Mouse (Mus musculus): Measurements from ENCODE around the gene Rnf167.

The Rnf167 gene

DNA sequence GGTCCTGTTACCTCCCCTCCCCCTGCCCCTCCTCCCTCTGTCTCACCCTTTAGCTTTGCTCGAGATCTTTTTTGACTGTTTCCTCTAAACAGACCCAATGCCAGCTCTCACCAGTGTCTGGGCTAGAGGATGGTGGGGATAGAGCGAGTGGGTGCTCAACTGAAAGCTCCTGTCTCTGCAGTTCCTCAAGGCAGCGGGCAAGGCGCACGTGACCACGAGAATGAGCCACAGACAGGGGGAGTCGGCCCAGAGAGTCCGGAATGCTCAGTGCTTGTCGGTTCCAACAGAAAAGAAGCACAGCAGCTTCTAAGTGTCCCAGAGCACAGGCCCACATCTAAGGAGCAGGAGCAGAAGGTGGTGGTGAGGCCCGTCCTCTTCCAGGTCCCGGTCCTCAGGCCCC, 27.5 kb downstream of the Rnf167 start:
- no peak for DNase-seq (ENCODE audit: low spot score in 2 of 2)

DNA sequence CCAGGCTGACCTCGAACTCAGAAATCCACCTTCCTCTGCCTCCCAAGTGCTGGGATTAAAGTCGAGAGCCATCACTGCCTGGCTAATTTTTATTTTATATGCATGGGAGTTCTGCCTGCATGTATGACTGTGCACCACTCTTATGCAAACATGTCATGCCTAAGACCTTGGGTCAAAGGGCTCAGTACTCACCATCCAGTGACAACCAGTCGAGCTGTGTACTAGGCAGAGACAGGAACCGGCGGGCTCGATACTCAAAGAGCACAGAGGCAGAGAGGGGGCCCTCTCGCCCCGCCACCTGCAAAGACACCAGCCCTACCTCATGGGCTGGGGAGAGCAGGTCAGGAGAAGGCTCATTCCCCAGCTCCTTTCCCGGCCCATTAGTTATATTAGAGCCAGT, 31.1 kb downstream of the Rnf167 start:
- DNase-seq (ENCODE audit: low spot score in 2 of 2) = no peak

DNA sequence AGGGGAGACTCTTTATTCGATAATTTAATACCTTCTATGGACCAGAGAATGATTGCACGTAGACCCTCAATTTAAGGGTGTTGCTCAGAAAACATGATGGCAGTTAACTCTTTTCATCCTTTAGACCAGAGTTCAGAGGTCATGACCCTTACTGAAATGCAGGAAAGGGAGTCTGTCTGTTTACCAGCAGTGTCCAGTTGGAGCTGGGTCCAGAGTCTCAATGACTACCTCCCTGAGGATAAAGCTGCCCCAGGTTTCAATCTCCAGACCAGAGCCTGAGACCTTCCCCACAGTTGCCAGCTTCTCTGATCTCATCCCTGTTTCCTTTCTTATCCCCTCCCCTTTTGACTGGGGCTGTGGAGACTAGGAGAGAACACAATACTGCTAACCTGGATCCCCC, 31.5 kb downstream of the Rnf167 start:
- DNase-seq (ENCODE audit: low spot score in 2 of 2) = no peak

DNA sequence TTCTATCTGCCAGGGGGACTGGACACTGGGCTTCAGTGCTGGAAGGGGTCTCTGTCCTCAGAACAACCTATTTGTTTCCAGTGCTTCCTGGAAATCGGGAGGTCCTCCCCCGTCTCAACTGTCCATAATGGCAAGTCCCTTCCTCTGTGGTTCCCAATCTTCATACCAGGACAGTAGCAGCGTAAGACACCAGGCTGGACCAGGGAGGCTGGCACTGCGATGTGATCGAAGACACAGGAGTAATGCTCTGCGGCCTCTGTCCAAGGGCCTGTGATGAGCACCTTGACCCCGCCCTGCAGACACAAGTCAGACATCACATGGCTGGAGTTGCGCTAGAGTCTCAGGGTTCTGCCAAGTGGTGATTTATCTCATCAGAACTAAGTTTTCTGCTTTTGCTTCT, 32.3 kb downstream of the Rnf167 start:
- DNase-seq (ENCODE audit: low spot score in 2 of 2) = no peak

DNA sequence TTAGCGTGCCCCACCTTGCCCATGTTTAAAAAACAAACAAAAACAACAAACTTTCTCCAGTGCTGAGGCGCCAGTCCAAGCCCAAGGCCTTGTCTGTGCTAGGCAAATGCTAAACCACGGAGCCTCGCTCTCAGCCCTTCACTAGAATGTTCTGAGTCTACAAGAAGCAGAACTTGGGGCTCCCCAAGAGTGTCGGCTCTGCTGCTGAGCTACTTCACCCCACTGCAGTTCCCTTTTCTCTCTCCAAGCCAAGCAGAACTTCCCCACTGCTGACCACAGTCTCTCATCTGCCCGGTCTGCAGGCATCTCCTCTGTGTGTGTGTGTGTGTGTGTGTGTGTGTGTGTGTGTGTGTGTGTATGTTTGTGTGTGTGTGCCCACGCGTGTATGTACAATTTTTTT, 32.9 kb downstream of the Rnf167 start:
- DNase-seq (ENCODE audit: low spot score in 2 of 2) = no peak

DNA sequence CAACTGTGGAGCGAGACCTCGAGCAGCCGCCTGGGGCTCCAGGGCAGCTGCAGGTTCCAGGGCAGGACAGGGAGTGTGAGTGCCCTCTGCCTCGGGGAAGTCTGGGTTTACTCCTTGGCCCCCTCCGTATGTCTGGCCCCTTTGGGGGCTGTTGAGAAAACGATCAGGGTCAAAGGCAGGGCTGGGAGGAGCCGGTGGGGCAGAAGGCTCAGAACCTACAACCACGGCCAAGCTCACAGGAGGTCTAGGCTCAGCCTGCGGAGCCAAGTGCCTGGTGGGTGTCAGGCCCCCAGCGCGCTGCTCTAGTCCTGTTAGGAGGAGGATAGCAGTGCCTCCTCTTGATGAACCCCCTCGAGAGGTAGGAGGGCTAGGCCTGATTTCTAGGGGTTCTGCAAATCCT, 34.1 kb downstream of the Rnf167 start:
- DNase-seq (ENCODE audit: low spot score in 2 of 2) = no peak

DNA sequence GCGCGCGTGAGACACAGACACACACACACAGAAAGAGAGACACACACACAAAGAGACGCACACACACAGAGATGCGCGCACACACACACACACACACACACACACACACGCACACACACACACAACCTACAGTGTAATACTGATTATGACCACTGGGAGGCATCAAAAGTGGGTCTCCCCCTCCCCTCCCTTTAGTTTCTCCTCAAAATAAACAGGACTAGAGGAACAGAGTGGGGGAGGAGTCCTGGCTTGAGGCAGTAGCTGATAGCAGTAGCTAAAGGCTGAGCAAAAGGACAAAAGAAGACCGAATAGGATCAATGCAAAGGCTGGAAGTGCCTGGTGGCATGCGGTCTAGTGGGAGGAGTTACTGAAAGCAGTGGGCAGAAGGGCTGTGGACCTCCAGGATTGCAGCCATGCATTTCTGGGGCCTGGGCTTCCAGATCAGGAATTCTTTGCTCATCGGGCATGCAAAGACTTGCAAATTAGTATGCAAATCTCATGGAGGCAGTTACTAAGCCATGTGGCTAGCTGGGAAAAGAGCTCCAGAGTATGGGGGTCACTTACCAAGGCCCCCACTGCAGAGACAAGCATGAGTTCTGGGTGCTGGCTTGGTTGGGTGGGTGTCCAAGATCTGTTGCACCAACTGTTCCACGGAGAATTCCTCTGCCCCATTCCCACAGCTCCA, 35.0 kb downstream of the Rnf167 start:
- DNase-seq (ENCODE audit: low spot score in 2 of 2) = no peak

DNA sequence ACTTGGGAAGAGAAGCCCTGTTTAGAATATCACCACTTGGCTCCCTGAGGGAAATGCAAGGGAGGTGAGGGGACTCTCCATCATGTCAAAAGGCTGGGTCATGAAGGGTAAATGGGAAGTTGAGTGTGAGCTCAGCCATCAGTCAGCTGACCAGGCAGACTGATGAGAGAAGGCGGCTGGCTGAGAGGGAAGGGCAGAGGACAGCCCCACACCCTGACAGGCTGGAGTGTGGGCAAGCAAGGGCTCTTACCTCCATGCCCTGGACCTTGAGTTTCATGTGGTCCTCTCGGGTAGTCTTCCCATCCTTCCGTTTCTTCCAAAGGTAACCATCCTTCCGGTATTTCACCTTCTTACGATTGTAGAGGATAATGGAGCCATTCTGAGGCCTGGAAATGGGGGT, 36.6 kb downstream of the Rnf167 start:
- DNase-seq (ENCODE audit: low spot score in 2 of 2) = no peak

DNA sequence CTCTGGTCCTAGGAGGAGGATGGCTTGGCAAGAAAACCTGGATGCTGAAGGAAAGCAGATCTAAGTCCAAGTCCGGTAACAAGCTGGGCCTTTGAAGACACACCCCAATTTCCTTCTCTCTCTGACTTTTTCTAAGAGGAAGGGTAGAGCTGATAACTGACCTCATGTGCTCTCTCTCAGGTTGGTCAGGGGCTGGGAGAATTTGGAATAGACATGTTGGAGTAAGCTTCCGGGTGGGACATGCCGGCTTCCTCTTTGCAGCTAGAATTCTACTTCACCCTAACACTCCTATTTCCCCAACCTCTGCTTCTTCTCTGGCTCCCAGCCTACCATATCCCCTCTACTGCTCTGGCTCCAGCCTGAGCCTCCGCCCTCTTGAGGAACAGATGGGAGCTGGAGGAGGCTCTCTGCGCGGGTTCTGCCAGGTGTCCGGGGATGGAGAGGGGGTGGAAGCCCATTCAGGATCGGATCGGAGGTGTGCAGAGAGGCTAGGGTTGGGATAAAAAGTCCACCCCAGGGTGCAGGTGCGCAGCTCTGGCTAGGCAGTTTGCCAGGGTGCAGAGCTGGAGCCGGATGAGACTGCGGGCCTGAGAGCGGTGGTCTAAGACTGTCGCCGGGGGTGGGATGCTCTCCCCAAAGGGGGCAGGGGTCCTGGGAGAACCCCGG, 40.0 kb downstream of the Rnf167 start:
- peak; percentile 72 to 78 for DNase-seq (ENCODE audit: low spot score in 2 of 2)

DNA sequence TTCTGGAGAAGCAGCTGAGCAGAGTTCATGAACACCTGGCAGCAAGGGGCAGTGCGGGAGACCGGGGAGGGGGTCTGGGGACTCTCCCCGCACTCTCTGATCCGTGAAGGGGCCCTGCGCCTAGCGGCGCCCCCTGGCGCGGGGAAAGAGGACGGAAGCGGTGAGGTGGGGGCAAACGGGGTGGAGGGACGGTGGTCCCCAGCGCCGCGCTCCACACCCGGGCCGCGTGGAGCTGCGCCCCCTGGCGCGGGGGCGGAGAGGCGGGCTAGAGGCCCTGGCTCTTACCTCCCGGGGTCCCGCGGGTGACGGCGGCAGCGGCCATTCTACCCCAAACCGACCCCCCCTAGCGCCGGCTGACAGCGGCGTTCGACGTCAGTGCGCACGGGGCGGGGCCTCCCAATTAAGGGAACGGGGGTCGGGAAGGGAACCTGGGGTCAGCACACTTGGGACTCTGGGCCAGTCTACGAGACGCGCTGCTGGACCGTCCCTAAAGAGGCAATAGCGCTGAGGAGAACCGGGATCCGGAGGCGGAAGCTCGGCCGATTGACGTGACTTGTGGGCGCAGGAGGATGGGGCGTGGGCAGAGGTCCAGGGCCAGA, 40.7 kb downstream of the Rnf167 start, which contains the start of gene Camta2:
TSS of gene Camta2 (minus strand) at position 505 of the 599 bp plus-strand sequence.
- peak; percentile 77 to 87 for DNase-seq (ENCODE audit: low spot score in 2 of 2)

DNA sequence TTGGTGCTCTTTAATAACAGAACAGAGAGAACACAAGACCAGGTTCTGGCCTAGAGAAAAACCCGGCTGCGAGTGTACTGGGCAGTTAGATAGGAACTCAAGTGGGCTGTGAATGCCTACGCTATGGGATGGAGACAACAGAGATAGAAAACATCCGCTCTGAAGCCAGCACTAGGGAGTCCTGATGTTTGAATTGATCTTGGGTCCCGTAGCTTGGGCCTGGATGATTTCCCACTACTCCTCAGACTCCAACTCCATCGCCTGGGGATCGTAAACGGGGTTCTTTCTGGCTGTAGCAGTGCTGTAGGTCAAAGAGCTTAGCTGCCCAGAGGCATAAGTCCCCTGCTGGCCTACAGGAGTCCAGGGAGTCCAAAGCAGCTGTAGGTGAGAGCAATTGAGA, 41.3 kb downstream of the Rnf167 start:
- no peak for DNase-seq (ENCODE audit: low spot score in 2 of 2)

DNA sequence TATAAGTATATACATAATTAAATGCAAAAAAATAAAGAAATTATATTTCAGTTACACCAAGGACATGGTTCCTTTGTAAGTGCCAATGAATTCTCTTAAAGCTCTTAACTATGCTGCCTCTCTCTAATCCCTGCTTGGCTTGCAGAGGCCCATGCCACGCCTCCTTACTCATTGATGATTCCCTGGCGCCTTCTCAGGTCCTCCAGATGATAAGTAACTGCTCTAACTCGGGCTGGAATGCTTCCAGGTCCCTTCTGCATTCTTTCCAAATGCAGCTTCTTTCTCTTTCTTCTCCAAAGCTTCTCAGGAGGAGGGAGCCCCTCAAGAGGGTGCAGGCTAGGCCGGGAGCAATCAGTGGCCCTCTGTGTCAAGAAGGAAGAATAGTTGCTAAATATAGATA, 42.5 kb downstream of the Rnf167 start:
- DNase-seq (ENCODE audit: low spot score in 2 of 2) = no peak

DNA sequence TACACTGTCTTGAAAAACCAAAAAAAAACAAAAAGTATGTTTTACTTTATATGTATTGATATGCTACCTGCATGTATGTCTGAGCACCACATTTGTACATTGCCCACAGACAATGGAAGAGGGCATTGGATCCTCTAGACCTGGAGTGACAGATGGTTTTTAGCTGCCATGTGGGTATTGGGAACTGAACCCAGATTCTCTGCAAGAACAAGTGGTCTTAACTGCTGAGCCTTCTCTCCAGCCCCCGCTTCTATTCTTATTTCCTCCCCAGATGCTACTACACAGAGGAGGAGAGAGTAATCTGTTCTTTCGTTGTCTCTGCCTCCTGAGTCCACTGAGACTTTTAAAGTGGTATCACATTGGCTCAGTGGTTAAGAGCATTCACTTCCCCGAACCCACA, 46.5 kb downstream of the Rnf167 start:
- DNase-seq (ENCODE audit: low spot score in 2 of 2) = no peak

DNA sequence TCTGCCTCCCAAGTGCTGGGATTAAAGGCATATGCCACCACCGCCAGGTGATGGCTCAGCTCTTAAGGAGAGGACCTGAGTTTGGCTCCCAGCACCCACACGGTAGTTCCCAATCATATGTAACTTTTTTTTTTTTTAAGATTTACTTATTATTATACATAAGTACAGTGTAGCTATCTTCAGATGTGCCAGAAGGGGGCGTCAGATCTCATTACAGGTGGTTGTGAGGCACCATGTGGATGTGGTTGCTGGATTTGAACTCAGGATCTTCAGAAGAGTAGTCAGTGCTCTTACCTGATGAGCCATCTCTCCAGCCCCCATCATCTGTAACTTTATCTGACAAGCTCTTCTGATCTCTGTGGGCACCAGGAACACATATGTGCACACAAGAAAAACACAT, 50.3 kb downstream of the Rnf167 start:
- no peak for DNase-seq (ENCODE audit: low spot score in 2 of 2)

DNA sequence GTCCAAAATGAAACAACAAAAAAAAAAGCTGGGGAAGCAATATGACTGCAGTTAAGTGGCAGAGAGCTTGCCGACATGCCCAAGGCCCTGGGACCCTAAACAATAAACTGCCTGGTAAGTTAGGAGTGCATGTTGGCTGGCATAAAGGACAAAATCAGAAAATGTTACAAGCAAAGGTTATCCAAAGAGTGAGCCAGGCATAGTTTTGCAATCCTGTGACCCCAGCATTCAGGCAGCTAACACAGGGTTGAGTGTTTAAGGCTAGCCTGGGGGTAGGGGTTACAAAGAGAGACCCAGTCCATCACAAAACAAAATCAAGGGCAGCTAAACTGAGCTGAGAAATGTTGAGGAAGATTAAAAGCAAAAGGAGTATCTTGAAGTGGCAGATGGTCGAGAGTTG, 52.0 kb downstream of the Rnf167 start:
- no peak for DNase-seq (ENCODE audit: low spot score in 2 of 2)

DNA sequence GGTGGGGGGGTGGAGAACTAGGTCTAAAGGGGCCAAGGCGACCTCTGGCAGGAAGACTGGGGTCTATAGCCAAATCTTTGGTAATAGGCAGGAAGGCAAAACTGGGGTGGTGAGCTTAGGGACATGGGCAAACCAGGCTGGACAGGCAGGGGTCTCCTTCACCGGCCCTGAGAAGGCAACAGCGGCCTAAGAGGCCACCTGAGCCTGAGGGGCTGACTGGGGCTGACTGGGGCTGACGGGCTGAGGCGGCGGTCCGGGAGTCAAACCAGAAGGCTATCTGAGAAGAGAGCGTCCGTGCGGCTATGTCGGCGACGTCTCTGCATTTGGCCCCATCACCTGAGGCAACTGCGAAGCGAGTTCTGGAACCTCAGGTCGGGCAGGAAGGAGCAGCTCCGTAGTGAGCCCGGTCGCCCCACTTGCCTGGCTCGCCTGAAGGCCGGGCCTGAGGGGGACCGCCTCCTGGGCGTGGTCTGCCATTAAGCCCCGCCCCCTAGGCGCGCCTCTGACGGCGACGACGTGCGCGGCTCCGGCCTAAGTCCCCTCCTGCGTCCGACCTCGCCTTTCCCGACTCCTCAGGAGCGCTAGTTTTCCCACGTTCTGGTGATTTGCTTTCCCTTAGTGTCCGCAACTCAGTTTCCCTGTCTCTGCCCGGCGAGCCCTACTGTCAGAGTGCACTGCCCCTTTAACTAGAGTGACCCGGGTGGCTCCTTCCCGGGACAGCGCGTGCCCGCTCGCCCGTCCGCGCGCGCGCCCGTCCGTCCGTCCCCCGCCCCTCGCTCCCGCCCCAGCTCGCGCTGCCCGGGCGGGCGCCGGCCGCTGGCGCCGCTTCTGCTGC, 52.9 kb downstream of the Rnf167 start, which contains the start of the genes Inca1 and Kif1c:
TSS of gene Inca1 (minus strand) at position 434 of the 835 bp plus-strand sequence.
TSS of gene Kif1c (plus strand) at position 827 of the 835 bp plus-strand sequence.
- DNase-seq (ENCODE audit: low spot score in 2 of 2) = peak; percentile 91 to 95

DNA sequence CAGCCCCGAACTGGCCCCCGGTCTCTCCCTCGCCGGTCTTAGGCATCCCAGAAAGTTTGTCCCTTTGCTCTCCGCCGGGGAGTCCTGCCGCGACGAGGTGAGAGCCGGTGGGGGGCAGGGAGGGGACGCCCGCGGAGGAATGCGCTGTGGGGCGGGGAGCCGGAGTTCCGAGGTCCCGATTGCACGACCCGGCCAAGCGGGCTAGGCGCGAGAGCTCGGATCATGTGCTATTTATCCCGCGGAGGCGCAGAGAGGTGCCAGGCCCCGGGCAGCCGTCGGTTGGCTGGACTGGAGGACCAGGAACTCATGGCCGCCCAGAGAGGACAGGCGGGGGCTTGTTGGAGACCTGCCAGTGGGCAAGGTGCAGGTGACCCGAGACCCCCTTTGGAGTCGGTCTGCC, 53.6 kb downstream of the Rnf167 start:
- peak; percentile 43 to 55 for DNase-seq (ENCODE audit: low spot score in 2 of 2)

Measured in right cerebral cortex, adult 2 months (tissue).